Mouse (Mus musculus) embryonic stem cell, embryonic (primary cell): Measurements from ENCODE around the gene Gm128.

Experiments
- CTCF ChIA-PET, 4 experiments: fragments of 300-600 bp in 2 of 4; fragments of 350-600 bp in 2 of 4; sonication (Branson Sonifier 250); formaldehyde crosslinking; loops; one replicate each; lab custom pipeline; 2022; ENCODE audit warnings: inconsistent platforms in 2 of 4; lab: Charles Lee
- POLR2A ChIA-PET, 4 experiments: fragments of 300-600 bp in 2 of 4; fragments of 350-600 bp in 2 of 4; sonication (Branson Sonifier 250); formaldehyde crosslinking; loops; one replicate each; lab custom pipeline; 2022; ENCODE audit warnings: antibody characterized with exemption in 4 of 4, inconsistent platforms in 1 of 4; lab: Charles Lee

Gm128 gene

DNA sequence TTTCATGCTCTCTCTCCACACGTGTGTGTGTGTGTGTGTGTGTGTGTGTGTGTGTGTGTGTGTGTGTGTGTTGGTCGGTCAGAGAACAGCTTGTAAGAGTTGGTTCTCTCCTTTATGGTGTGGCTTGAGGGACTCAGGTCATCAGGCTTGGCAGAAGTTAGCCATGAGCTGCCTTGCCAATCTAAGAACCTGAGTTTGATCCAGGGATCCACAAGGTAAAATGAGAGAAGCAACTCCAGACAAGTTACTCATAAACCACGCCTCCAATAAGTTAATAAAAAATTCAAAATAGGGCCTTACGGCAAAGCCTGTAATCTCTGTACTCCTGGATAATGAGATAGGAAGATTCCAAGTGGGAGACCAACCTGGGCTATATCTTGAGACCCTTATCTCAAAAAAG is 33.1 kb downstream of the Gm128 start:
- CTCF ChIA-PET: interaction anchor here in 1 of 4 experiments (0.5 to 0.7 kb wide), 2 partner anchors 12 to 44 kb away, joined by 3 to 4 read pairs; no protein-coding TSS in a partner anchor
- POLR2A ChIA-PET: interaction anchor here (0.6 to 5.6 kb wide), 12 partner anchors 9 to 303 kb away, joined by 3 to 30 read pairs (median 4); partner anchors contain the start of gene Gabpb2 (in 2 of the 4)

DNA sequence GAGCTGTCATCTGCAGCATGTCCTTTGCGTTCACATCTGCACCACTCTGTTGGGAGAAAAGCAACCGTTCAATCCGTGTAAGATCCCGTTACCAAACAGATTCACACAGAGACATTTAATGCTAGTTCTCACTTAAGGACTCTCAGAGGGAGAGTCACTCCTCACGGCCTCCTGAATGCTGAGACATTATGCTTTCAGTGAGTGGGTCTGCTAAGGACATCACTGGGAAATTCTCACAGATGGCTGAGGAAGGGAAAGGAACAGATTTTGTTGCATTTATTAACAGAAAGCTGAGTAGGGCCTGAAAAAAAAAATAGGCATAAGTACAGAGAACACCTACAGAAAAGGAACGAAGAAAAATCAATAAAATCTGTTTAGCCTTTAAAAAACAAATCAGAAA is 37.5 kb downstream of the Gm128 start:
- ChIA-PET POLR2A (interaction anchor here in 3 of 4 experiments (1.3 to 3.2 kb wide), 5 partner anchors 13 to 26 kb away, joined by 3 to 18 read pairs (median 4); partner anchors contain the start of gene Gabpb2 (in 2 of the 3)), CTCF (interaction anchor here in 1 of 4 experiments (1.2 kb wide), 1 partner anchor 107 kb away, joined by 3 read pairs; no protein-coding TSS in a partner anchor)

GRCm38 (mm10) chr3:95200562-95200961 is 40.8 kb downstream of the Gm128 start:
- ChIA-PET CTCF (interaction anchor here in 2 of 4 experiments (0.5 to 1.3 kb wide), 4 partner anchors 14 to 125 kb away, joined by 3 read pairs; no protein-coding TSS in a partner anchor), POLR2A (interaction anchor here (0.8 to 3.9 kb wide), 36 partner anchors 9 to 451 kb away, joined by 3 to 28 read pairs (median 5); partner anchors contain the start of genes Gabpb2 (in 2 of the 4), Cdc42se1 (in 1 of the 4), Cgn (in 1 of the 4) and Gm128 (in 1 of the 4))

- CTCF ChIA-PET: interaction anchor here in 2 of 4 experiments (0.8 to 1.0 kb wide), 3 partner anchors 17 to 111 kb away, joined by 3 to 4 read pairs (median 3); no protein-coding TSS in a partner anchor
- POLR2A ChIA-PET: interaction anchor here (0.5 to 3.9 kb wide), 42 partner anchors 9 to 836 kb away, joined by 3 to 28 read pairs (median 4); partner anchors contain the start of genes Gabpb2 (in 2 of the 4), Sema6c (in 2 of the 4), Cdc42se1 (in 1 of the 4) and Cgn (in 1 of the 4)
Measured at GRCm38 (mm10) chr3:95200132-95200531, 41.3 kb downstream of the Gm128 start.

DNA sequence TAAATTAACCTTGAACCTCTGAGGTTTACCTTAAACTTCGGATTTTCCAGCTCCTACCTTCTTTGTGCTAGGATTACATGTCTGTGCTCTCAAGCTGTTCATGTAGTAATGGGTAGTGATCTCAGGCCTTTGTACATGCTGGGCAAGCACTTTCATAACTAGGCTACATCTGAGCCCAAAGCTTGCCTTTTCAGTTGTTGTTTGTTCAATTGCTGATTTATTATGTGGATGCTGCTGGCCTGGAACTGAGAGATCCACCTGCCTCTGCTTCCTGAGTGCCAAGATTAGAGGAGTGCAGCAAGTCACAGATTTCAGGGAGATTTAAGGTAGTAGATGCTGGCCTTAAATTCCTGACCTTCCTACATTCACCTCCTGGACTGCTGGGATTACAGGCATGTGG is 42.3 kb downstream of the Gm128 start:
- CTCF ChIA-PET: interaction anchor here in 1 of 4 experiments (1.0 kb wide), 1 partner anchor 112 kb away, joined by 4 read pairs; no protein-coding TSS in a partner anchor
- POLR2A ChIA-PET: interaction anchor here in 3 of 4 experiments (0.8 to 3.9 kb wide), 15 partner anchors 12 to 183 kb away, joined by 3 to 25 read pairs (median 6); partner anchors contain the start of genes Cdc42se1 (in 1 of the 3), Gm128 (in 1 of the 3), Prune1 (in 1 of the 3) and Sema6c (in 1 of the 3)

DNA sequence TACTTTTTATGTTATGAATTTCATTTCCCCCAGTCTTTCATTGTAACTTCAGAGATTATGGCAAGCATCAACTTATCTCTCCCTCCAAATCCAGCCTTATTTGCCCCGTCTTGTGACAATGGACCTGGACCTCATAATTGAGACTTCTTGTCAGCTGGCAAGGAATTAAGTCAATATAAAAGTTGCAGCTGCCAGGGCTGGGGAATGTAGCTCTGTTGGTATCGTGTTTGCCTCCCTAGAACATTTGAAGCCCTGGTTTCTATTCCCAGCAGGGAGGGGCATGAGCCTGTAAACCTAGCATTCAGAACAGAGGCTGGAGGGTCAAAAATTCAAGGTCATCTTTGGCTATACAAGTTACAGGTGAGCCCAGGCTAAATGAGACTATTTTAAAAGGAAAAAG is 45.6 kb downstream of the Gm128 start:
- ChIA-PET CTCF (no interaction called here), POLR2A (interaction anchor here in 2 of 4 experiments (1.2 to 12.0 kb wide), 5 partner anchors 13 to 22 kb away, joined by 3 to 107 read pairs (median 3); partner anchors contain the start of gene Gabpb2 (in 1 of the 2))

DNA sequence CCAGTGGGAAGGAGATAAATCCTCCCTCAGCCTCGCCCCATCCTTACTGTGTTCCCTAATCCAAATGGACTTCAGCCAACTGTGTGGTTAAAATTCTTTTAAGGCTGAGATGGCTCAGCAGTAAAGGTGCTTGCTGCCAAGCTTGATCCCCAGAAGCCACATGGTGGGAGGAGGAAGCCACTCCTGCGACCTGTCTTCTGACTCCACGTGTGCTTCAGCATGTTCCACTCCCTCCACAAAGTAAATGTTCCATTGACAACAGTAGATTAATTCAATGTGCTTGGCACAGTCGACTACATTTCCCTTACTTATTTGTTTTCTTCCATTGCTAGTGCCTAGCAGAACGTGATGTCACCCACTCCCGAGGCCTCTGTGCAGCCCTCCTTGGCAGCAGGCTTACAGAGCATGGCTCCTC is 46.7 kb downstream of the Gm128 start:
- POLR2A ChIA-PET: interaction anchor here in 2 of 4 experiments (0.7 to 12.0 kb wide), 6 partner anchors 11 to 129 kb away, joined by 3 to 107 read pairs (median 4); no protein-coding TSS in a partner anchor
- CTCF ChIA-PET: no interaction called here
